Mouse (Mus musculus): ENCODE data around the gene Cplx3.

Cplx3 gene

GRCm38 (mm10) chr9:57637741-57638322 is 31.8 kb upstream of the Cplx3 start:
- DNase-seq = peak; percentile 98

- no peak for DNase-seq
Measured at GRCm38 (mm10) chr9:57637272-57637671, 31.2 kb upstream of the Cplx3 start.

GRCm38 (mm10) chr9:57633481-57634024 is 27.5 kb upstream of the Cplx3 start:
- DNase-seq = peak; percentile 94

- DNase-seq = peak; percentile 98
Measured at GRCm38 (mm10) chr9:57629118-57629874, 23.2 kb upstream of the Cplx3 start.

DNA sequence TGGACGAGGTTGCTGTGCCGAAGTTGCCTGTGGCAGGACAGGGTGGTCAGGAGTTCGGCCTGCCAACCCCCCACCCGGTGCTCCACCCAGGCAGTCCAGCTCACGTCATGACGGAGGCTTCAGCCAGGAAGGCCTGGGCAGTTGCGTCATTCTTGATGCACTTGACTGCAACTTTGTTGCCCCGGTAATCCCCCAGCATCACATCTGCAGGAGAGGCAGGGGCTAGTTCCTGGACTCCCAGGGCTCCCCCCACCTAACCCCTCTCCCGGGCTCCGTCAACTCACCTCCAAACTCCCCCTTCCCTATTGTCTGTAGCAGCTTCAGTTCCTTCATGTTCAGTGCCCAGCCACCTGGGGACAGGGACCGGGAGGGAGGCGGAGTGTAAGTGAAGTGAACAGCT is 22.6 kb upstream of the Cplx3 start:
- DNase-seq = peak; percentile 93

DNA sequence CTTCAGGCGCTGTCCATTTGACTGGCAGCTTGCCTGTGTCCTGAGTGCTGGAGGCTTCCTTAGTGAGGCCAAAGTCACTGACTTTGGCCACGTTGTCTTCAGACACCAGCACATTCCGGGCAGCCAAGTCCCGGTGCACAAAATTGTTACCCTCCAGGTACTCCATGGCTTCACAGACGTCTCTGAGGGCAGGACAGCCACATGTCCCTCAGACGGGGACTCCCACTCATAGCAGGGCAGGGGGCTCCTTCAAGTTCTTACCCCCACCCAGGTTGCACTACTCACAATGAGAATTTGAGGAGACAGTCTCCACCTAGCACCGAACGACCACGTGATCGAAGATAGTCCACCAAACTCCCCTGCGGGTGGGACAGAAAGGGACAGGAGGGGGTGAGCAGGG is 21.8 kb upstream of the Cplx3 start:
- DNase-seq = peak; percentile 90

DNA sequence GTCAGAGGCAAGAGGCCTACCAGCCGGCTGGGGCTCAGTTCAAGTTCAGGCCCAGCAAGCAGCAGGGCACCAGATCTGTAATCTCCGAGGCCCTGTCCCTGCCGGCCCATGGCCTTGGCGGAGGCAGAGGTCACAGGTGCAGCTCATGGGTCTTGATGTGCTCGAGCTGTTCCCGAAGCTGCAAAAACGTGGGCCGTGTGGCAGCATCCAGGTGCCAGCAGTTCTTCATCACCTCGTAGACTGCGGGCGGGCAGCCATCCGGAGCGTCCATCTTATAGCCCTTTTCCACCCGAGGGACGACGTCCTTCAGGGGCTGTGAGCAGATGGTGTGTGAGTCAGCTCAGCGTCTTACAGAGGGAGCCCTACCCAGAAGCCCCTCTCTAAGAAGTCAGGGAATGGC is 21.1 kb upstream of the Cplx3 start:
- peak; percentile 92 for DNase-seq

DNA sequence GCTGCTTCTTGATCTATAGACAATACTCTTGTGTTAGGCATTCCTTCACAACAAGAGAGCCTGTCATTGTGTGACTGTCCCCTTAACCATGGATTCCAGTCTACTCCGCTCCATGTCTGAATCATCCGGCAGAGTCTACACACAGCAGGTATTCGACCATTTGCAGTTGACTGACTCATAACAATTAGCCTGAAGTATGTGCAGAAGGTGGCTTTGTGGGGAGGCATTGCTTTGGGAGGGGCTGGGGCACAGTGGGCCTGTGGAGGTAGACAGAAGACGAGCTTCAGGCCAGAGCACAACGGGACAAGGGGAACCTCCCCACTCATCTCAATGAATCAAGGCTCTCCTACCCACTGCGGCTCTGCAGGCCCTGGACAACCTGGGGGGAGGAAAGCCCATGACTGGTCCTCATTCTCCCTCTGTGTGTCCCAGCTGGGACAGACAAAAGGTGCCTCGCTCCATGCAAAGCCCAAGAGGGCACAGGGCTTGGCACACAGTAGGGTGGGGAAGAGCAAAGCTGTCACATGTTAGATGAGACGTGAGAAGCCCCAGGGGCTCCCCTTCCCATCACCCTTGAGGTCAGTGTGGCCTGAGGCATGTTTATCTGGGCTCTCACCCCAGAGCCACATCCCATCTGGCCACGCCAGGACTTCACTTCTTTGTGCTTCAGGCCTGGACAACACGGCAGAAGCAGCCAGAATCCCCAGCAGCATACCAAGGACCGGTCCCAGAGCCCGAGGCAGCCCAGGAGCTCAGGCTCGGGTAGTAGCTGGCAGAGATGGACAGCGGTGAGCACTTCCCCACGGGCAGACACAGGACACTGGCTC is 19.8 kb upstream of the Cplx3 start:
- DNase-seq = peak; percentile 92

DNA sequence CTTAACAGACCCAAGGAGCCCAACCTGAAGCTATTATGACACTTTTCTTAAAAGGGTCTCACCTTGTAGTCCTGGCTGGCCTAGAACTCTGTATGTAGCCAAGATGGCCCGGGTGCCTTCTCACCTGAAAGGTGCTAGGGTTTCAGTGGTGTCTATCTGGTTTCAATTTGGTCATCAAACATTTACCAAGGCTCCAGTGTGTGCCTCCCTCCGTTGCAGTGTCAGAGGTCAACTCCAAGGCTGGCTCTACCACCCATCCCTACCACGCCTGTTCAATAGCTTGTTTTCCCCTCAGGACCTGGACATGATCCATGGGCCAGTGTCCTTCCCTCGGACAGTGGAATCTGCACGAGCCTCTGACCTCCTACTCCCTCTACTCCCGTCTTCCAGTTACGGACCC is 18.2 kb upstream of the Cplx3 start:
- DNase-seq = peak; percentile 85

DNA sequence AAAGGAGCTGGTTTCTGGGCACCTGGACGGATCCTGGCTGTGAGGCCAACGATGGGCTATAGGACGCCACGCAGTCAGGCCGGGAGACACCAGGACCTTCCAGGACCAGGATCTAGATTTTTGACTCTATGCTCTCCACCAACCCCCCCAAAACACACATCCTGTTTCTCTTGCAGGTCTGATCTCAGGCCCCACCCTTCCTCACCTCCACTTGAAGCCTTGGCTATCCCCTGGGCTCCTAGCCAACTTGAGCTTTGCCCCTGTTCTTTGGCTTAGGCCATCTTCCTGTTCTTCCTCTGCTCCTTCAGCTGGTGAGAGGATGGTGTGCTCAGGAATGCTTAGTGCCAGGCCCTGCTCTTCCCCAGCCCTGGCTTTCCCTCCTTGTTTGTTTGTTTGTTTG is 14.6 kb upstream of the Cplx3 start, which contains the start of gene Lman1l:
Gene Lman1l (minus strand): TSS at position 101 of the 400 bp plus-strand sequence.
- DNase-seq = no peak

DNA sequence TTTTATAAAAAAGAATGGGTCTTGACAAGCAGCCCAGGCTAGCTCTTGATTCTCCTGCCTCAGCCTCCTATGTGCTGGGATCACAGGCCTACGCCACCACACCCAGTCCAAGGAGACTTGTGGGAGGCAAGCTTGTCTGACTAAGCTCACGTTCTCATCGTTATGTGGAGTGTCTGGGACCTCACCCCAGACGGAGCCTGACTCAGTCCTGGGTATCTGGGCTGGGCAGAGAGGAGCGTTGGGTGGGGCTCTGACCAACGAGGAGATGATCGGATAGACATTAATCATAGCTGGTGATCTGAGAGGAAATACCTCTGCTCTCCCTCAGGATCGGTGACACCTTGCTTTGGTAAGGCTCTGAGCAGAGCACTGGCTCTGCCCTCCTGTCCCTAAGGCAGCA is 12.8 kb upstream of the Cplx3 start:
- DNase-seq = peak; percentile 86

GRCm38 (mm10) chr9:57617556-57618169 is 11.6 kb upstream of the Cplx3 start:
- DNase-seq = peak; percentile 89

DNA sequence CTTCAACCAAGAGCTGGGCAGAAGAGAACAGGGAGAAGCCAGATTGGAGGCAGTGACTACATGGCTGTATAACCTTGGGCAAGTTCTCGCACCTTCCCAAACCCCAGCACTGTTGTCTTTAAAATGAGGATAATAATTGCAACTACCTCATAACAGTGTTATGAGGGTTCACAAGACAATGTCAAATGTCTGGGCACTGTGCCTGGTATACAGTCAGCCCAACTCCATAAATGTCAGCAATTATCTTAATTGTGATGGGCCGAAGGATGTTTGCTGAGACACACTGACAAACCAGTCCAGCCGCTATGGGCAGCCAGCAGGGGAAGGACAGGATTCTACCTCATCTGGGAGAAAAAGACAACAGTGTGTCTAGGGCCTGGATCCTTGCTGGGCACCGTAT is 8.7 kb upstream of the Cplx3 start:
- DNase-seq = no peak

DNA sequence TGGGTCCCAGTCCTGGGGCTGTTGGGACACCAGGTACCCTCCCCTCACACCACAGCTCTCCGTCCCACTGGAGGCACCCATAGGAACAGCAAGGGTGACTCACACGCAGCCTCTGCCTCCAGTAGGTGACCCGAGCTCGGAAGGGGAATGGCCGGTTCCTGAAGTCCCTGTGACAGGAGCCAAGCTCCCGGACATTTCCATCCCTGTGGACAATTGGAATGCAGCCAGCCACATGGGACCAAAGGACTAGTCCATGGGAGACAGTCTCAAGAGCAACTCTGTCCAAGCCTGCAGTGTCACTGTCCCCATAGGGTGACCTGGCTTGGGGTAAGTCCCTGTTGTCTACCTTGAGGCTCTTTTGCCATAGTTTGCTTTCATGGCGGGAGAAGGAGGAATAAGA is 7.9 kb upstream of the Cplx3 start:
- peak; percentile 91 for DNase-seq

DNA sequence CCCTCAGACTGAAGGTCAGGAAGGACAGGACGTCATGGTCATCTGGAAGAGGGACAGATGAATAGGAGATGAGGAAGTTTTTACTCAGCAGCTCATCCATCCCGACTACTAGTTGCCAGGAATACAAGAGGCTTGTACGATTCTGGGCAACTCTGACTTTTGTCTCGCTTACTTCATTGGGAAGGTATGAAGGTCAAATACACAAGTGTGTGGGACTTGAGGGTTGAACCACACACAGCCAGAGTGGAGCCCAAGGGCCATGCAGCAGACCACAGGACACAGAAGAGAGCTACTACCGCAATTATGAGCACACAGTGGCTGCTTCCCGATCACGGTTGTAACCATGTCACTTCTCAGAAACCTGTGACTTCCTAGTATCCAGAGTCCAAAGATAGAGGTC is 6.5 kb upstream of the Cplx3 start:
- DNase-seq = no peak

DNA sequence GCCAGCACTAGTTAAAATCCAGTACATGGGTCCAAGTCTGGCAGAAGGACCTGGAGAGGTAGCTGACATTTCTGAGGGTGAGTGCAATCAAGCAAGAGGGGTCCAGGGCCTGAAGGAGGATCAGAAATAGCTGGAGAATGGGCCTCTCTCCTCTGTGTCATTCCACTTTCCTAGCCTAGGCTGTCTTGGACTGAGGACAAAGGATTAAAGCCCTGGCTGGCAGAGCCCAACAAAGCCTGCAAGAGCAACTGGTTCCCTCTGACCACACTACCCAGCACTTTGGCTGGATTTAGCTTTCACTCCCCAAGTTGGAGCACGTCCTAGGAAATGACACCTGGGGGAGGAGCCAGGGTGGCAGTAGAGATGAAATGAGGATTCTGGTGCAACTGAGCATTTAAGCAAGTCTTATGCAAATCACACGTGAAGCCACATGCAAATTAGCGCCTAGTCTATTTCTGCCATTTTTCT is 4.3 kb upstream of the Cplx3 start:
- DNase-seq = no peak

- DNase-seq = no peak
Measured at GRCm38 (mm10) chr9:57609803-57610202, 3.7 kb upstream of the Cplx3 start.

- no peak for DNase-seq
Measured at GRCm38 (mm10) chr9:57605503-57605902, 578 bp downstream of the Cplx3 start.

GRCm38 (mm10) chr9:57604875-57605274 is 1.2 kb downstream of the Cplx3 start:
- no peak for DNase-seq

- DNase-seq = no peak
Measured at GRCm38 (mm10) chr9:57602098-57602497, 4.0 kb downstream of the Cplx3 start.

- no peak for DNase-seq
Measured at GRCm38 (mm10) chr9:57601353-57601706, 4.8 kb downstream of the Cplx3 start.

- no peak for DNase-seq
Measured at GRCm38 (mm10) chr9:57600620-57601352, 5.3 kb downstream of the Cplx3 start.
